Mouse (Mus musculus) heart, adult 2 months (tissue): ENCODE measurements at regions not wholly inside any gene's neighbourhood (a gene's known extent, or its start where the extent isn't known, plus 50 kb on each side); places are given as distances from the start of the nearest gene placed in this dataset.

Experiments
- DNase-seq, 2 experiments: peaks; one replicate each; pipeline ENCODE4 v3.0.0; 2021
- H3K27ac ChIP-seq: fragments of 200-600 bp; 2 replicates; pipeline ENCODE4 v1.8.1; 2022
- H3K27me3 ChIP-seq: fragments of 200-500 bp; 2 replicates; pipeline ENCODE4 v1.6.1; 2012; ENCODE audit warnings: mild to moderate bottlenecking, low read length, inconsistent platforms, mixed read lengths; ENCODE audit not compliant: control insufficient read depth, insufficient read depth
- H3K36me3 ChIP-seq: fragments of 200-500 bp; 2 replicates; pipeline ENCODE4 v1.6.1; 2012; ENCODE audit warnings: low read length, inconsistent platforms; ENCODE audit not compliant: control insufficient read depth, insufficient read depth
- H3K4me1 ChIP-seq: fragments of 200-500 bp; 2 replicates; pipeline ENCODE4 v1.6.1; 2011; ENCODE audit warnings: low read length; ENCODE audit not compliant: control insufficient read depth, insufficient read depth
- H3K4me3 ChIP-seq: fragments of 200-600 bp; 2 replicates; pipeline ENCODE4 v1.8.1; 2022
- H3K79me2 ChIP-seq: fragments of 200-500 bp; replicated peaks from 2 replicates; pipeline ENCODE4 v1.6.1; 2012; ENCODE audit warnings: mild to moderate bottlenecking, inconsistent platforms, low read length, moderate library complexity, mixed read lengths; ENCODE audit not compliant: control insufficient read depth, insufficient read depth
- H3K9ac ChIP-seq: fragments of 200-500 bp; 2 replicates; pipeline ENCODE4 v1.6.1; 2012; ENCODE audit warnings: low read depth, mild to moderate bottlenecking, control low read depth, inconsistent platforms, low read length, mixed read lengths
- CTCF ChIP-seq: fragments of 200-600 bp; IDR thresholded peaks from 2 replicates; pipeline ENCODE4 v1.8.1; 2022; ENCODE audit warnings: antibody characterized with exemption, mild to moderate bottlenecking, moderate library complexity
- EP300 ChIP-seq: fragments of 200-500 bp; IDR thresholded peaks from 2 replicates; pipeline ENCODE4 v1.6.1; 2011; ENCODE audit warnings: low read depth, low read length, control low read depth; ENCODE audit not compliant: insufficient read depth
- POLR2A ChIP-seq: fragments of 200-500 bp; IDR thresholded peaks from 2 replicates; pipeline ENCODE4 v1.6.1; 2011; ENCODE audit warnings: mild to moderate bottlenecking, low read depth, low read length, control low read depth; ENCODE audit not compliant: insufficient read depth
- WGBS: fragments of 180-500 bp; shearing (Covaris S2); methylation state at CpG from one replicate; pipeline ENCODE4 v1.1.7; 2018; 5-methylcytosine and 5-hydroxymethylcytosine counted together
- intact Hi-C: fragments of 180-260 bp; cut with DNase I; formaldehyde crosslinking; loops from one replicate; pipeline ENCODE4 v1.15.1; 2025

GRCm38 (mm10) chr15:52905231-52905630, 979.5 kb upstream of the Gm7489 start:
- no peak for DNase-seq
- Histone ChIP-seq H3K79me2 (no peaks in the 10 kb centered on the region), H3K27ac (no peak overlapping the region), H3K4me3 (no peak overlapping the region), H3K27me3 (no peaks in the 10 kb centered on the region), H3K4me1 (no peaks in the 10 kb centered on the region), H3K36me3 (no peaks in the 10 kb centered on the region), H3K9ac (no peak overlapping the region)
- intact Hi-C loops, result no loop called here
- TF ChIP-seq POLR2A (no peak), CTCF (no peak), EP300 (no peak)
- WGBS, result 64% methylated on average over 3 of the region's 3 CpGs

GRCm38 (mm10) chr15:52907217-52907616, 977.5 kb upstream of the Gm7489 start:
- no peak for DNase-seq
- WGBS, result 50% methylated on average over 1 of the region's 1 CpGs
- H3K79me2 ChIP-seq, result no peaks in the 10 kb centered on the region
- H3K36me3 ChIP-seq, result no peaks in the 10 kb centered on the region
- TF ChIP-seq EP300, result no peak
- TF ChIP-seq POLR2A, result no peak
- peak; percentile 23 for TF ChIP-seq CTCF
- H3K27ac ChIP-seq, result no peak overlapping the region
- H3K4me1 ChIP-seq, result no peaks in the 10 kb centered on the region
- no peak overlapping the region for H3K4me3 ChIP-seq
- no peaks in the 10 kb centered on the region for H3K27me3 ChIP-seq
- H3K9ac ChIP-seq, result no peak overlapping the region
- intact Hi-C loops, result no loop called here

- Histone ChIP-seq H3K79me2 (no peaks in the 10 kb centered on the region), H3K4me1 (no peaks in the 10 kb centered on the region), H3K27me3 (no peaks in the 10 kb centered on the region), H3K4me3 (no peak overlapping the region), H3K27ac (no peak overlapping the region), H3K9ac (no peak overlapping the region), H3K36me3 (no peaks in the 10 kb centered on the region)
- intact Hi-C loops, result no loop called here
- WGBS, result 91% methylated on average over 1 of the region's 1 CpGs
- no peak for DNase-seq
- TF ChIP-seq POLR2A (no peak), EP300 (no peak), CTCF (no peak)
Observed at GRCm38 (mm10) chr15:52922277-52922676, 962.4 kb upstream of the Gm7489 start.

GRCm38 (mm10) chr15:52928408-52928807, 956.3 kb upstream of the Gm7489 start:
- TF ChIP-seq CTCF (no peak), EP300 (no peak), POLR2A (no peak)
- no peaks in the 10 kb centered on the region for H3K4me1 ChIP-seq
- H3K9ac ChIP-seq, result no peak overlapping the region
- DNase-seq, result no peak
- 40% methylated on average over 3 of the region's 3 CpGs for WGBS
- H3K36me3 ChIP-seq, result no peaks in the 10 kb centered on the region
- H3K4me3 ChIP-seq, result no peak overlapping the region
- intact Hi-C loops, result loop anchor here (5.0 kb wide), 1 partner anchor 424 kb away; no protein-coding TSS in a partner anchor
- H3K27me3 ChIP-seq, result no peaks in the 10 kb centered on the region
- no peaks in the 10 kb centered on the region for H3K79me2 ChIP-seq
- H3K27ac ChIP-seq, result no peak overlapping the region

GRCm38 (mm10) chr15:52937138-52937537, 947.6 kb upstream of the Gm7489 start:
- no peak for TF ChIP-seq EP300
- no peak for TF ChIP-seq CTCF
- no peak for TF ChIP-seq POLR2A
- intact Hi-C loops, result no loop called here
- Histone ChIP-seq H3K27ac (no peak overlapping the region), H3K4me1 (no peaks in the 10 kb centered on the region), H3K9ac (no peak overlapping the region), H3K36me3 (no peaks in the 10 kb centered on the region), H3K27me3 (no peaks in the 10 kb centered on the region), H3K79me2 (no peaks in the 10 kb centered on the region), H3K4me3 (no peak overlapping the region)
- DNase-seq, result no peak
- 84% methylated on average over 2 of the region's 2 CpGs for WGBS

- intact Hi-C loops, result no loop called here
- Histone ChIP-seq H3K4me1 (no peaks in the 10 kb centered on the region), H3K27ac (no peak overlapping the region), H3K36me3 (no peaks in the 10 kb centered on the region), H3K79me2 (no peaks in the 10 kb centered on the region), H3K9ac (no peak overlapping the region), H3K27me3 (no peaks in the 10 kb centered on the region), H3K4me3 (no peak overlapping the region)
- no peak for TF ChIP-seq POLR2A
- no peak for DNase-seq
- 57% methylated on average over 4 of the region's 4 CpGs for WGBS
Observed at GRCm38 (mm10) chr15:52944592-52944991, 940.1 kb upstream of the Gm7489 start.

- no peak overlapping the region for H3K9ac ChIP-seq
- WGBS, result 78% methylated on average over 4 of the region's 4 CpGs
- no peak overlapping the region for H3K27ac ChIP-seq
- H3K79me2 ChIP-seq, result no peaks in the 10 kb centered on the region
- H3K4me3 ChIP-seq, result no peak overlapping the region
- no peaks in the 10 kb centered on the region for H3K4me1 ChIP-seq
- DNase-seq, result no peak
- TF ChIP-seq CTCF (no peak), EP300 (no peak), POLR2A (no peak)
- no peaks in the 10 kb centered on the region for H3K27me3 ChIP-seq
- intact Hi-C loops, result no loop called here
- no peaks in the 10 kb centered on the region for H3K36me3 ChIP-seq
Observed at GRCm38 (mm10) chr15:52948196-52948595, 936.5 kb upstream of the Gm7489 start.
